Mouse (Mus musculus) myocyte (in vitro differentiated cells): ENCODE measurements around the gene Micu1. TPM values are rescaled to one million over a fixed set of nuclear protein-coding genes. Genes with fewer than 3 reads are reported as not detected.

Experiments
- H3K27me3 ChIP-seq: one replicate; pipeline ENCODE4 v1.6.1; 2011; ENCODE audit not compliant: control insufficient read depth, insufficient read depth, insufficient read length
- H3K36me3 ChIP-seq: one replicate; pipeline ENCODE4 v1.6.1; 2011; ENCODE audit not compliant: control insufficient read depth, insufficient read depth
- H3K4me2 ChIP-seq: one replicate; pipeline ENCODE4 v1.6.1; 2011; ENCODE audit warnings: low read depth, control low read depth
- H3K4me3 ChIP-seq: one replicate; pipeline ENCODE4 v1.5.1; 2011; ENCODE audit warnings: mild to moderate bottlenecking, control low read depth, moderate library complexity
- H3K79me2 ChIP-seq: one replicate; pipeline ENCODE4 v1.6.1; 2011; ENCODE audit not compliant: control insufficient read depth, insufficient read depth
- H3ac ChIP-seq: one replicate; pipeline ENCODE4 v1.6.1; 2011; ENCODE audit not compliant: control insufficient read depth, insufficient read length
- CEBPB ChIP-seq: IDR thresholded peaks from 2 replicates; pipeline ENCODE4 v1.6.1; 2011; ENCODE audit warnings: mild to moderate bottlenecking, moderate library complexity; ENCODE audit not compliant: poor library complexity, insufficient read depth, severe bottlenecking
- E2F4 ChIP-seq: IDR thresholded peaks from one replicate; pipeline ENCODE4 v1.6.1; 2011; ENCODE audit warnings: mild to moderate bottlenecking, control low read depth, moderate library complexity; ENCODE audit not compliant: insufficient read depth
- MAX ChIP-seq: IDR thresholded peaks from one replicate; pipeline ENCODE4 v1.6.1; 2011; ENCODE audit warnings: low read depth, mild to moderate bottlenecking, control low read depth
- MYOD1 ChIP-seq, 3 experiments: IDR thresholded peaks; one replicate each; pipeline ENCODE4 v1.6.1; 2011; ENCODE audit warnings: control low read depth in 2 of 3, low read depth in 2 of 3, mild to moderate bottlenecking in 2 of 3, moderate library complexity in 1 of 3; ENCODE audit not compliant: insufficient read length in 2 of 3, control insufficient read depth in 1 of 3
- MYOG ChIP-seq, 3 experiments: IDR thresholded peaks; one replicate each; pipeline ENCODE4 v1.6.1; 2011; ENCODE audit warnings: control low read depth in 2 of 3, low read depth in 2 of 3, mild to moderate bottlenecking in 2 of 3; ENCODE audit not compliant: insufficient read length in 2 of 3, control insufficient read depth in 1 of 3, insufficient read depth in 1 of 3
- POLR2A ChIP-seq: IDR thresholded peaks from one replicate; pipeline ENCODE4 v1.6.1; 2011; ENCODE audit warnings: low read depth, mild to moderate bottlenecking, control low read depth, moderate library complexity; ENCODE audit not compliant: insufficient read length
- POLR2AphosphoS2 ChIP-seq: IDR thresholded peaks from one replicate; pipeline ENCODE4 v1.6.1; 2011; ENCODE audit warnings: low read depth, control low read depth; ENCODE audit not compliant: insufficient read length
- REST ChIP-seq: IDR thresholded peaks from one replicate; pipeline ENCODE4 v1.6.1; 2011; ENCODE audit warnings: mild to moderate bottlenecking, control low read depth, moderate library complexity; ENCODE audit not compliant: insufficient read depth, insufficient read length
- SRF ChIP-seq: IDR thresholded peaks from one replicate; pipeline ENCODE4 v1.6.1; 2011; ENCODE audit warnings: low read depth; ENCODE audit not compliant: control insufficient read depth, insufficient read length
- TCF12 ChIP-seq: IDR thresholded peaks from one replicate; pipeline ENCODE4 v1.6.1; 2011; ENCODE audit warnings: mild to moderate bottlenecking, control low read depth; ENCODE audit not compliant: poor library complexity, insufficient read depth, severe bottlenecking
- TCF3 ChIP-seq: IDR thresholded peaks from one replicate; pipeline ENCODE4 v1.6.1; 2011; ENCODE audit warnings: low read depth, control low read depth; ENCODE audit not compliant: insufficient read length
- USF1 ChIP-seq: IDR thresholded peaks from one replicate; pipeline ENCODE4 v1.6.1; 2011; ENCODE audit warnings: low read depth, mild to moderate bottlenecking, control low read depth, moderate library complexity
- polyA plus RNA-seq: library from polyadenylated mRNA; unstranded; fragments of >200 nt; fragmentation: generic; extraction: Trizol; gene quantifications from one replicate; pipeline ENCODE4 v1.2.1, GENCODE M21; 2012; ENCODE audit warnings: missing spikeins

The Micu1 gene
- polyA plus RNA-seq, 1 experiment = 264 TPM

GRCm38 (mm10) chr10:59712062-59712461, 9.8 kb downstream of the Micu1 start:
- Histone ChIP-seq H3K36me3 (peaks cover 17% of the 10 kb centered on the region), H3K4me3 (no peak overlapping the region), H3K27me3 (no peaks in the 10 kb centered on the region), H3K4me2 (no peak overlapping the region), H3K79me2 (peaks cover 84% of the 10 kb centered on the region), H3ac (no peak overlapping the region)
- TF ChIP-seq SRF (no peak), MAX (no peak), MYOD1 (IDR thresholded peaks at IDR 0.05; ENCODE audit: control insufficient read depth in 1 of 3, insufficient read length in 2 of 3, low read depth in 2 of 3) (no peak), POLR2AphosphoS2 (no peak), REST (no peak), TCF3 (no peak)

- no peak for TF ChIP-seq TCF3
- TF ChIP-seq SRF = no peak
Observed at GRCm38 (mm10) chr10:59720017-59720416, 17.7 kb downstream of the Micu1 start.

DNA sequence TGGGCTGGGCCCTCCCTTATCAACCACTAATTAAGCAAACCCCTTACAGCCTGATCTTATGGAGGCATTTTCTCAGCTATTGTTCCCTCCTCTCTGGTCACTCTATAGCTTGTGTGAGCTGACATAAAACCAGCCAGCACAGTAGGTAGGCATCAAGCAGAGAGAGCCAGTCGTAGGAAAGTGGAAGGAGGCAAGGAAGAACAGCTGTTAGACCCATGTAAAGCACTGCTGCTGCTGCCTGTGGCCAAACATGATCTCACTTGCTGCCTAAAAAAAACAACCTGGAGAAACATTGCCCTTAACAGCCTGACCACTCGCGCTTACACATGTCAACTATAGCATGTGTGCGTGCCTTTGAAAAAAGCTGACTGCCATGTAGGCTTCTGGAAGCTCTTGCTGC, 19.3 kb downstream of the Micu1 start:
- no peaks in the 10 kb centered on the region for H3K27me3 ChIP-seq
- no peak for TF ChIP-seq REST
- no peak for TF ChIP-seq E2F4
- TF ChIP-seq MYOG (IDR thresholded peaks at IDR 0.05; ENCODE audit: control insufficient read depth in 1 of 3, insufficient read depth in 1 of 3, insufficient read length in 2 of 3, low read depth in 2 of 3) = peak in 2 of 3 experiments; percentile 78 to 81
- TF ChIP-seq MYOD1 (IDR thresholded peaks at IDR 0.05; ENCODE audit: control insufficient read depth in 1 of 3, insufficient read length in 2 of 3, low read depth in 2 of 3) = peak in 2 of 3 experiments; percentile 64 to 77
- H3K4me2 ChIP-seq = no peak overlapping the region
- peaks cover 91% of the 10 kb centered on the region for H3K79me2 ChIP-seq
- H3K36me3 ChIP-seq = peaks cover 4% of the 10 kb centered on the region
- H3K4me3 ChIP-seq = no peak overlapping the region
- no peak overlapping the region for H3ac ChIP-seq

More at GRCm38 (mm10) chr10:59720017-59720416, 17.7 kb downstream of the Micu1 start:
- H3K79me2 ChIP-seq = peaks cover 87% of the 10 kb centered on the region
- no peak overlapping the region for H3ac ChIP-seq
- H3K36me3 ChIP-seq = peaks cover 4% of the 10 kb centered on the region
- no peaks in the 10 kb centered on the region for H3K27me3 ChIP-seq
- no peak overlapping the region for H3K4me3 ChIP-seq
- H3K4me2 ChIP-seq = no peak overlapping the region

- H3K4me3 ChIP-seq = no peak overlapping the region
- peaks cover 14% of the 10 kb centered on the region for H3K36me3 ChIP-seq
- H3K4me2 ChIP-seq = no peak overlapping the region
- no peak for TF ChIP-seq USF1
- no peak for TF ChIP-seq MYOD1 (IDR thresholded peaks at IDR 0.05; ENCODE audit: control insufficient read depth in 1 of 3, insufficient read length in 2 of 3, low read depth in 2 of 3)
- no peak for TF ChIP-seq MYOG (IDR thresholded peaks at IDR 0.05; ENCODE audit: control insufficient read depth in 1 of 3, insufficient read depth in 1 of 3, insufficient read length in 2 of 3, low read depth in 2 of 3)
- TF ChIP-seq E2F4 = no peak
- no peaks in the 10 kb centered on the region for H3K27me3 ChIP-seq
- H3ac ChIP-seq = no peak overlapping the region
- peaks cover 71% of the 10 kb centered on the region for H3K79me2 ChIP-seq
Observed at GRCm38 (mm10) chr10:59724634-59725033, 22.4 kb downstream of the Micu1 start.

- no peak overlapping the region for H3K4me2 ChIP-seq
- H3ac ChIP-seq = no peak overlapping the region
- H3K27me3 ChIP-seq = no peaks in the 10 kb centered on the region
- H3K79me2 ChIP-seq = peaks cover 50% of the 10 kb centered on the region
- TF ChIP-seq MYOG (IDR thresholded peaks at IDR 0.05; ENCODE audit: control insufficient read depth in 1 of 3, insufficient read depth in 1 of 3, insufficient read length in 2 of 3, low read depth in 2 of 3) (no peak), MYOD1 (IDR thresholded peaks at IDR 0.05; ENCODE audit: control insufficient read depth in 1 of 3, insufficient read length in 2 of 3, low read depth in 2 of 3) (no peak), CEBPB (no peak), MAX (no peak), POLR2A (no peak), TCF12 (no peak), USF1 (no peak), REST (no peak)
- H3K36me3 ChIP-seq = peaks cover 18% of the 10 kb centered on the region
- H3K4me3 ChIP-seq = no peak overlapping the region
Observed at GRCm38 (mm10) chr10:59727251-59727650, 25.0 kb downstream of the Micu1 start.

GRCm38 (mm10) chr10:59729261-59729660, 27.0 kb downstream of the Micu1 start:
- peaks cover 30% of the 10 kb centered on the region for H3K79me2 ChIP-seq
- TF ChIP-seq TCF12 (no peak), SRF (no peak), MYOD1 (IDR thresholded peaks at IDR 0.05; ENCODE audit: control insufficient read depth in 1 of 3, insufficient read length in 2 of 3, low read depth in 2 of 3) (peak in 1 of 3 experiments; percentile 22), E2F4 (no peak), TCF3 (no peak), POLR2AphosphoS2 (no peak), USF1 (no peak), MYOG (IDR thresholded peaks at IDR 0.05; ENCODE audit: control insufficient read depth in 1 of 3, insufficient read depth in 1 of 3, insufficient read length in 2 of 3, low read depth in 2 of 3) (peak in 2 of 3 experiments; percentile 10 to 38), MAX (no peak), CEBPB (no peak), REST (no peak), POLR2A (no peak)
- H3ac ChIP-seq = no peak overlapping the region
- no peaks in the 10 kb centered on the region for H3K27me3 ChIP-seq
- peaks cover 25% of the 10 kb centered on the region for H3K36me3 ChIP-seq
- no peak overlapping the region for H3K4me2 ChIP-seq
- H3K4me3 ChIP-seq = no peak overlapping the region
